Mouse (Mus musculus) heart, postnatal 0 days (tissue): ENCODE data around the gene Tspan14.

Experiments used
- CTCF ChIP-seq: IDR thresholded peaks from 2 replicates; pipeline ENCODE4 v1.5.1; 2016; ENCODE audit warnings: antibody characterized with exemption, control low read depth, low read depth
- EP300 ChIP-seq: IDR thresholded peaks from 2 replicates; pipeline ENCODE4 v1.6.1; 2016; ENCODE audit warnings: antibody characterized with exemption, low read depth

DNA sequence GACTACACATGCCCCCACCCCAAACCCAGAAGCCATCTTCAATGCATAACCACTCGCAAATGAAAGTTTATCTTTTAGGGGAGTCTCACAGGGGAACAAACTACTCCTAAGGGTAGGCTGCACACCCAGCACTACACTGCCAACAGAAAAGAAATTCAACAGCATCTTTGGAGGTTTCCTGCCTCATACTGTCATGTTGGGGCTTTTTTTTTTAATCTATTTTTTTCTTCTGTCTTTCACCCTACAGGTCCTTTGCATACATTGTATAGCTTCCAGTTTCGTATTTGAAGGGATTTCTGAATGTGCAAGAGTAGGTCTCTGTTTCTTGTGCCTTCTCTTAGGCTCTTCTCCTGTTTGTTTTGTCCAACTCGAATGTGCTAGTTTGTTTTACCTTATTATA is 14.3 kb downstream of the Tspan14 start:
- TF ChIP-seq CTCF (no peak), EP300 (no peak)
